Mouse (Mus musculus): ENCODE measurements around the gene Hpn. TPM values are rescaled to one million over a fixed set of nuclear protein-coding genes. Genes with fewer than 3 reads are reported as not detected.

Hpn gene
- total RNA-seq (2021) = 1 to 10 TPM; 2.3 to 4.2 TPM

GRCm38 (mm10) chr7:31115182-31115581 lies at the start of gene Hpn:
TSS of gene Hpn (minus strand) at chr7:31115290.
- no peak for DNase-seq (ENCODE audit: extremely low spot score in 1 of 2, low spot score in 1 of 2)

DNA sequence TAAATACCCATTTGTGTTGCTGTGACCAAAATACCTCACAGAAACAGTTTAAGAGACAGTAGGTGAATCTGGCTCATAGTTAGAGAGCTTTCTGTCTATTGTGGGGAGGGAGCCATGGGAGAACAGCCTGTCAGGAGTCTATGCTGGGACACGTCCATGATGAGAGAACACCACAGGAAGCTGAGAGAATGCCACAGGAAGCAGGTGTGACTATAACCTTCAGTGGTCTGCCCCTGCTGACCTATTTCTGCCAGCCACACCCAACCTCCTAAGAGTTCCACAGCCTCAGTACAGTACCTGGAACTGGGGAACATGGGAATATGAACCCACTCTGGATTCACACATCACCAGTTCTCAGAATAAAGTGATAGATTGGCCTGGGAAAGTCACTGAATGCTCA lies 49.7 kb upstream of the Hpn start:
- DNase-seq (ENCODE audit: extremely low spot score in 1 of 2, low spot score in 1 of 2) = no peak

DNA sequence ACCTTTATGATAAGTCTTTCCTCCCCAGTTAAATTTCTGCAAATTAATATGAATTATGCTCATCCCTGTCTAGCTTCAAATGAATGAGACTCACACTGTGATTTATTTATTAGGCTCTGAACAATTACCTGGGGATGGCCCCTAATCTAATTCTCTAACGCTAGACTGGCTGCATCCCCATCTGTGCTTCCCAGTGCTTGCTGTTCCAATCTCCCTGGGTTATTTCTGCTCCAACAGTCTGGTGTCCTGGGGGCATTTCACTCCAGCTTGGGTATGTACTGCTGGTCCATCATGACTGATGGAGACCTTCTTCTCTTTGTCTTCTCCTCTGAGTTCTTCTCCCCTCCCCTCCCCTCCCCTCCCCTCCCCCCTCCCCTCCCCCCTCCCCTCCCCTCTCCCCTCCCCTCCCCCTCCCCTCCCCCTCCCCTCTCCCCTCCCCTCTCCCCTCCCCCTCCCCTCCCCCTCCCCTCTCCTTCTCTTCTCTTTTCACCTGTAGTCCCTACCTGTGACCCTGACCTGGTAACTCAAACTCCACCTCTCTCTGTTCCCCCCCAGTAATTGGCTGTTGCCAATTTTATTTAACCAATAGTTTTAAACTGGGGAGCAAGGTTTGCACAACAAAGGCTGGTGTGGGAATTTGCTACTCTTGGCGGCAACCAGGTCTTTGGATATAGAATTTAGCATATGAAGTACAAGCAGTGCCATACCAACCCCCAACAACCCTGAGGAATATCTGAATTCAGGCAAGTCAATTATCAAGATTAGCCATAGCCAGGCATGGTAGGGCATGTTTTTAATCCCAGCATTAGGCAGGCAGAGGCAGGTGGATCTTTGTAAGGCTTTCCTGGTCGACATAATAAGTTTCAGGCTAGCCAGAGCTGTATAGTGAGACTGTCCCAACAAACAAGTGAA lies 48.8 kb upstream of the Hpn start:
- no peak for DNase-seq (ENCODE audit: extremely low spot score in 1 of 2, low spot score in 1 of 2)

- DNase-seq (ENCODE audit: extremely low spot score in 1 of 2, low spot score in 1 of 2) = no peak
These were observed 47.2 kb upstream of the Hpn start for GRCm38 (mm10) chr7:31162324-31162723.

DNA sequence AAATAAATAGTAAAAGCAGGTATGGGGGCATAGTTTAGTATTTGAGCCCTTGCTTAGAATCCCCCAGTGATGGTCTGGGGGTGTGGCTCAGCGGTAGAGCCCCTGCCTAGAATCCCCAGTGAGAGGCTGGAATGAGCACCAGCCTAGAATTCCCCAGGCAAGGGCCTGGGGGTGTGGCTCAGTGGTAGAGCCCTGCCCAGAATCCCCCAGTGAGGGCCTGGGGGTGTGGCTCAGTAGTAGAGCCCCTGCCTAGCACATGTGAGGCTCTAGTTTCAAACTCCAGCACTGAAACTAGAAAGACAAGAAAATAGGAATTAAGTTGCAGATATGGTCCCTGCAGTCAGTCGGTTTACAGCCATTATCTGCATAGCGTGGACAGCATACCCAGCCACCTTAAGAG lies 46.7 kb upstream of the Hpn start:
- no peak for DNase-seq (ENCODE audit: extremely low spot score in 1 of 2, low spot score in 1 of 2)

DNA sequence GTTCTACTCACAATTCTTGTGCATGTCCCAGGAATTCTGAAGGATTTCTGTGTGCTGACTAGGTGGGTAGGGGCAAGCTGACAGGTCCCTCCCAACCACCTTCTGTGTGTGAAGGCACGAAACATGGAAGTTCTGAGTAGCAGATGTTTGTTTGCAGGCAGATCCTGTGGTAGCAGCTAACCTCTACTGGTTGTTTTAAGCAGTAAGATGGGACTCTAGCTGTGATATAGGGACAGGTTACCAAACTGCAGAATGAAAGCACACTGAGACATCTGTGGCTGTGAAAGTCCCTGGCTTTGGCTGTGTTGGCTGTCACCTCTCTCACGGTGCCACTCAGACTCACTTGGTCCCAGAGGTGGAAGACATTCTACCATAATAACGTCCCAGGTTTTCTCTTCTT lies 46.2 kb upstream of the Hpn start:
- no peak for DNase-seq (ENCODE audit: extremely low spot score in 1 of 2, low spot score in 1 of 2)

DNA sequence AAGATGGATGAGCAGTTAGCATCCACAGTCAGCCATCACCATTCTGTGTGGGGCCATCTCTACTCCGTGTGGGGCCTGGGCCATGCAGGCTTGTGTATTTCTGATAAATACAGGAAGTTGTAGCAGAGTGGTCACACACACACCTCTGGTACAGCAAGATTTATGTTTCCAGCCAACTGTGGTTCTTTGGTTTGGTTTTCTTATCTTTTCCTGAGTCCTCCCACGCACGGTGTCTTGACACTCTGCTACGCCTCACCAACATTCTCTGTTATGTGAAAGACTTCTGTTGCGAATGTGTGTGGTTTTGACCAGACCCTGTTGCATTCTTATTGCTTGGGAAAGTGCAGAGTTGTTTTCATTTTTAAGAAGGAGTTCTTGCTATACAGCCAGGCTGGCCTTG lies 45.7 kb upstream of the Hpn start:
- no peak for DNase-seq (ENCODE audit: extremely low spot score in 1 of 2, low spot score in 1 of 2)

GRCm38 (mm10) chr7:31156034-31156928 lies 41.2 kb upstream of the Hpn start:
- DNase-seq (ENCODE audit: extremely low spot score in 1 of 2, low spot score in 1 of 2) = peak in 1 of 2 experiments; percentile 31

GRCm38 (mm10) chr7:31155296-31156033 lies 40.4 kb upstream of the Hpn start, which contains the start of gene Gramd1a:
TSS of gene Gramd1a (minus strand) at chr7:31155896.
- DNase-seq (ENCODE audit: extremely low spot score in 1 of 2, low spot score in 1 of 2) = no peak

DNA sequence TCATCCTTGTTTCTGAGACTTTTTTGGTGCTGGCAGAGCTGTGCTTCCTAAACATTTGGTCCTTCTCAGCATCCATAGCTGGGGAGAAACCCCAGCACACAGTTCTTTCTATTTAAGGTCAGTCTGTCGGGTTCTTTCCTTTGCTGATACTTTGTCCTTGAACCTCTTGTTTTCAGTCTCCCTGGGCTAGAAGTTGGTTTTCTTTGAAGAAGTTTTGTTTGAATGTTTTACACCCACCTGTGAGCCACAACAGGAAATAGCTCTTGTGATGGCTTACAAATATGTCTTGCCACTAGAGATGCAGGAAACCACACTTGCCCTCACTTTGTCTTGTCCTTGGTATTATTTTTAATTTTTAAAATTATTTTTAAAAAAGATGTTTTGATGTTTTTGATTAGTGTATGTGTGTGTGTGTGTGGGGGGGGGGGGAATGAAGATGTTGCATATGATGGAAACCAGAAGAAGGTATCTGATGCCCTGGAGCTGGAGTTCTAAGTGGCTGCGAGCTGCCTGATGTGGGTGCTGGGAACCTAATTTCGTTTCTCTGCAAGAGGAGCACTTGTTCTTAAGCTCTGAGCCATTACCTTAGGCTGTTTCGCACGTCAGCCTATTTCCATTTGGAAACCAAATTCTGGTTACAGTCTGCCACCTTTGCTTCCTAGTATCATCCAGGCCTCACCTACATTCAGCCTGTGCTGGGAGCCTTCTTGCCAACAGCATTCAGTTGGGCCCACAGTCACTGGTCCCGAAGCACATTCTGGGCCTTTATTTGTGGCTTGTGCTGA lies 38.6 kb upstream of the Hpn start:
- no peak for DNase-seq (ENCODE audit: extremely low spot score in 1 of 2, low spot score in 1 of 2)

GRCm38 (mm10) chr7:31151301-31152241 lies 36.5 kb upstream of the Hpn start:
- DNase-seq (ENCODE audit: extremely low spot score in 1 of 2, low spot score in 1 of 2) = peak; percentile 35 to 45

- DNase-seq (ENCODE audit: extremely low spot score in 1 of 2, low spot score in 1 of 2) = peak; percentile 75 to 84
These were observed 35.6 kb upstream of the Hpn start for GRCm38 (mm10) chr7:31150566-31151300.

DNA sequence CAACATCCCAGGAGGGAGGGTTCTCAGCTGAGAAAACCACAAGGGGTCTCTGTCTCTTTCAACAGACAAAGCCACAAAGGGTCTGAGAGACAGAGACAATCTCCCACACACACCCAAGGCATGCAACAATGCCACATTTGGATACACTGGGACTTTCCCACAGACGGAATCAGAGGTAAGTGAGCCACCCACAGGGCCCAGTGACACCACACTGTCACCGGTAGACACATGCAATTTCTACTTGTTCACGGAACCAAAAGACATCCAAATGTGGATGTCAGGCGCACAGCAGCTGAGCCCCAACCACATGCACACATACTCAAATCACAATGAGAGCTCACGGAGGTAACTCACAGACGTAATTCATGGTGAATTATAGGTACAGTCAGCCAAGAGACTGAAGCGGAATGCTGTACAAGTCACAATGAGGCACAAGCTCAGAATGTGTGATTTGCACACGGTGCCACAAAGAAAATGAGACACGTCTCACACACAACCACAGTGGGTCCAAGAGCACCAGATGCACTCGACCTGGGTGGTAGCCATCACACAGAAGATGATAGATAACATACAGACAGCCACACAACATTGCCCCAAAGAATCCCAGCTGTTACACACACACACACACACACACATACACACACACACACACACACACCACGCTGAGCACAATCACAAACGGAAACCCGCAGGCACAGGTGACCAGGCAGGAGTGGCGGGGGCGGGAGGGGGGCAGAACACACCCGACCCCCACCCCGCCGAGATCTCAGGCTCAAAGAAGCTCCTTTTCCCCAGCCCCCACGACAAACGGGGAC lies 34.9 kb upstream of the Hpn start:
- no peak for DNase-seq (ENCODE audit: extremely low spot score in 1 of 2, low spot score in 1 of 2)

- DNase-seq (ENCODE audit: extremely low spot score in 1 of 2, low spot score in 1 of 2) = no peak
These were observed 34.2 kb upstream of the Hpn start for GRCm38 (mm10) chr7:31149271-31149670.

GRCm38 (mm10) chr7:31148756-31149155 lies 33.7 kb upstream of the Hpn start:
- no peak for DNase-seq (ENCODE audit: extremely low spot score in 1 of 2, low spot score in 1 of 2)

DNA sequence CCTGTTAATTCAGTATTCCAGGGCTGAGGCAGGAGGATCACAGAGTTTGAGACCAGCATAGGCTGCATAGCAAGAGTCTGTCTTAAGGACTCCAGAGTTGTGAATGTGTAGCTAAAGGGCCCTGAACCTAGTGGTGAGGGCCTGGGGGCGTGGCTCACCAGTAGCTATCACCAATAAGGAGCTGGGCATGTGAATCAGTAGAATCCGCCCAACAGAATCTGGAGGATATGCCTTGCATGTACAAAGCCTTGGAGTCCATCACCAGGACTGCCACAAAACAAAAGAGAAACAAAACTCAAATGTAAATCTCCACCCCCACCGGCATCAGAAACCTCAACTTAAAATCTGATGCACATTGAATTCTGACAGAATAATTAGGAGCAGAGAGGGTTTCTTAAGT lies 33.0 kb upstream of the Hpn start:
- no peak for DNase-seq (ENCODE audit: extremely low spot score in 1 of 2, low spot score in 1 of 2)

DNA sequence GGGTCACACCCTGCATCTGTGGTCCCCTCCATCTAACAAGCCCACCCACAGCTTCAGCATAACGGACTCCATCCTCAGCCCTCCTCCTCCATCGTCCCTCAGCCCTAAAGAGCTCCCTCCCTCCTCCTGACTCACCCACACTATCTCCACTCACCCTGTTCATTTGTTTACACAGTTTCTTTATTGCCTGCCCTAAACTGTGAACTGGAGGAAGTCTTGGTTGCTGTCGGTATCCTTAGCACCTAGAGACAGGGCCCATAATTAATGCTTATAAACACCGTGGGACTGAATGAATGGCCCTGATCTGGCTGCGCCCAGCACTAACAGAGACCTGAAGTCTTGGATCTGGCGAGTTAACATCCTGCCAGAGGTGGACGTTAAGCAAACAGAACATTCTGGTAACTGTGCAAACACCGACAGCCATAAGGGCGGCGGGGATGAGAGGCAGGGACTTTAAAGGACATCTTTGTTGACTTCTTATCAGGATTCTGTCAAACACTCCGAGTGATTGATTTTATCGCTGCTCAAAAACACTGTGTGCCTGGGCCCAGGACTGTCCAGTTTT lies 30.6 kb upstream of the Hpn start:
- no peak for DNase-seq (ENCODE audit: extremely low spot score in 1 of 2, low spot score in 1 of 2)

Data from layer of hippocampus, postnatal 25 days (tissue).